Mouse (Mus musculus): ENCODE results near the gene Cd55.
"Not testable (repeated sequence)": the region's sequence is repeated elsewhere in the genome, so short reads cannot be mapped to it uniquely, and the experiment has no call there.

Cd55 gene

GRCm38 (mm10) chr1:130430920-130431319 is 31.6 kb downstream of the Cd55 start:
- in situ Hi-C loops (cut with MboI; ENCODE audit: low pct_unique_long_range_greater_than_20kb in 1 of 2, low sequenced_read_pairs in 2 of 2, unreplicated experiment in 1 of 2) = no loop called here

- in situ Hi-C loops (cut with MboI; ENCODE audit: low pct_unique_long_range_greater_than_20kb in 1 of 2, low sequenced_read_pairs in 2 of 2, unreplicated experiment in 1 of 2) = not testable (repeated sequence)
These were observed 33.9 kb downstream of the Cd55 start for GRCm38 (mm10) chr1:130428667-130429066.

- in situ Hi-C loops (cut with MboI; ENCODE audit: low pct_unique_long_range_greater_than_20kb in 1 of 2, low sequenced_read_pairs in 2 of 2, unreplicated experiment in 1 of 2) = not testable (repeated sequence)
These were observed 35.2 kb downstream of the Cd55 start for GRCm38 (mm10) chr1:130427175-130427853.

- in situ Hi-C loops (cut with MboI; ENCODE audit: low pct_unique_long_range_greater_than_20kb in 1 of 2, low sequenced_read_pairs in 2 of 2, unreplicated experiment in 1 of 2) = no loop called here
These were observed 39.9 kb downstream of the Cd55 start, which contains the start of gene Cd55b for GRCm38 (mm10) chr1:130422664-130423111. TSS of gene Cd55b (minus strand) at chr1:130423009.

- in situ Hi-C loops (cut with MboI; ENCODE audit: low pct_unique_long_range_greater_than_20kb in 1 of 2, low sequenced_read_pairs in 2 of 2, unreplicated experiment in 1 of 2) = not testable (repeated sequence)
These were observed 40.5 kb downstream of the Cd55 start for GRCm38 (mm10) chr1:130422033-130422432.

GRCm38 (mm10) chr1:130397109-130397508 is 65.4 kb downstream of the Cd55 start:
- in situ Hi-C loops (cut with MboI; ENCODE audit: low pct_unique_long_range_greater_than_20kb in 1 of 2, low sequenced_read_pairs in 2 of 2, unreplicated experiment in 1 of 2) = not testable (repeated sequence)
